8 mouse cellular contexts compared by ENCODE assay signal in genomic region chr7:81493331-81494021, GRCm38 (mm10). TPM values are rescaled to one million over a fixed set of nuclear protein-coding genes. Genes with fewer than 3 reads are reported as not detected.
DNase-seq lines count a peak whose midpoint lies in the region; ATAC-seq and TF ChIP-seq lines count a peak whose summit lies in the region.

Ap3b2 (minus strand) TSS chr7:81493925.

- peak; percentile 89 for DNase-seq in Muller cell, postnatal 12 days (ENCODE audit: inconsistent ontology term)
- peak; percentile 77 for DNase-seq in cerebellum, adult 8-10 months
- peak; percentile 82 for DNase-seq in hindbrain, embryonic 10.5 days (ENCODE audit: low spot score)
- DNase-seq in layer of hippocampus, adult 9-11 months = peak; percentile 48
- peak; percentile 88 for DNase-seq in lung, embryonic 14.5 days
- DNase-seq in ovary, postnatal 10 days (ENCODE audit: low spot score) = peak; percentile 39
- DNase-seq in thymus, postnatal 25 days = peak; percentile 36

- H3K9me3 ChIP-seq in hindbrain, embryonic 10.5 days = no peaks in the 10 kb centered on the region
- H3K9me3 ChIP-seq in lung, embryonic 14.5 days (ENCODE audit: low read depth, low read length) = no peaks in the 10 kb centered on the region

- peaks cover 67% of the 10 kb centered on the region for H3K27me3 ChIP-seq in hindbrain, embryonic 10.5 days (ENCODE audit: insufficient read depth, poor library complexity, severe bottlenecking)
- peaks cover 15% of the 10 kb centered on the region for H3K27me3 ChIP-seq in lung, embryonic 14.5 days (ENCODE audit: insufficient read depth, low read length)

- under 1% methylated on average over 57 of the region's 57 CpGs for WGBS in hindbrain, embryonic 10.5 days
- WGBS in lung, embryonic 14.5 days = under 1% methylated on average over 57 of the region's 57 CpGs

- peak within 1 kb of the TSS; percentile 75 for H3K4me2 ChIP-seq in lung, embryonic 14.5 days

- TF ChIP-seq CTCF in lung, embryonic 14.5 days (IDR thresholded peaks at IDR 0.05; ENCODE audit: low read depth) = no peak

- H3K4me3 ChIP-seq in hindbrain, embryonic 10.5 days = peak within 1 kb of the TSS; percentile 73
- peak within 1 kb of the TSS; percentile 44 for H3K4me3 ChIP-seq in lung, embryonic 14.5 days (ENCODE audit: low read depth, low read length)

- H3K9ac ChIP-seq in lung, embryonic 14.5 days = no peak within 1 kb of the TSS

- peaks cover 53% of the 10 kb centered on the region for H3K4me1 ChIP-seq in hindbrain, embryonic 10.5 days (replicated peaks)
- H3K4me1 ChIP-seq in lung, embryonic 14.5 days (ENCODE audit: insufficient read depth) = no peaks in the 10 kb centered on the region

- ATAC-seq in frontal cortex, adult (ENCODE audit: low TSS enrichment) = peak; percentile 92
- peak; percentile 89 for ATAC-seq in lung, embryonic 14.5 days (ENCODE audit: insufficient read depth)

- H3K27ac ChIP-seq in hindbrain, embryonic 10.5 days = peak within 1 kb of the TSS; percentile 87
- H3K27ac ChIP-seq in lung, embryonic 14.5 days (ENCODE audit: low read depth) = no peak within 1 kb of the TSS

- H3K36me3 ChIP-seq in hindbrain, embryonic 10.5 days = no peaks in the 10 kb centered on the region
- H3K36me3 ChIP-seq in lung, embryonic 14.5 days (ENCODE audit: insufficient read depth) = no peaks in the 10 kb centered on the region

RNA-seq across cellular contexts. Expression of gene Ap3b2, which starts in this region (rescaled TPM):
- 20.6 and 44.7 TPM in 2 replicates for polyA plus RNA-seq in hindbrain, embryonic 10.5 days (2016; fragmentation: Nextera tagmentation; extraction: Ambion mirVana)
- polyA plus RNA-seq in lung, embryonic 14.5 days (2014; fragmentation: Nextera tagmentation; extraction: Ambion mirVana) = 0.14 and 0.55 TPM in 2 replicates

Comparison
In these comparisons a context has a peak if more than half of its experiments do, and no peak if none do; other contexts are left out.
1. RNA of gene Ap3b2 (polyA plus RNA-seq): 20.6 to 44.7 TPM in hindbrain, embryonic 10.5 days; 0.14 to 0.55 TPM in lung, embryonic 14.5 days; every median in the first group is over 10 times any median in the second.
2. Peak in DNase-seq, ATAC-seq, H3K4me3 ChIP-seq and H3K4me2 ChIP-seq in lung, embryonic 14.5 days; RNA of the gene not detected or under 1 TPM.
3. DNase-seq: peak in every context shown above with its lines; median percentile 89 in Muller cell, postnatal 12 days; 88 in lung, embryonic 14.5 days; 82 in hindbrain, embryonic 10.5 days; 77 in cerebellum, adult 8-10 months; 48 in layer of hippocampus, adult 9-11 months; 39 in ovary, postnatal 10 days; 36 in thymus, postnatal 25 days.